Mouse (Mus musculus): ENCODE measurements at regions not wholly inside any gene's neighbourhood (a gene's known extent, or its start where the extent isn't known, plus 50 kb on each side); places are given as distances from the start of the nearest gene placed in this dataset.
A peak's percentile ranks its signal among the peaks of the same experiment; 100 is the strongest.

GRCm38 (mm10) chr7:66521522-66521921, 94.2 kb upstream of the Aldh1a3 start:
- no peak for DNase-seq
- Histone ChIP-seq H3K27ac (no peak overlapping the region), H3K4me3 (no peak overlapping the region)
- intact Hi-C loops (cut with DNase I): no loop called here
- TF ChIP-seq CTCF (IDR thresholded peaks at IDR 0.05): no peak

- TF ChIP-seq CTCF (IDR thresholded peaks at IDR 0.05): no peak
- DNase-seq: no peak
- no peak overlapping the region for H3K27ac ChIP-seq
- intact Hi-C loops (cut with DNase I): no loop called here
- H3K4me3 ChIP-seq: no peak overlapping the region
Observed at GRCm38 (mm10) chr7:66516143-66516542, 88.8 kb upstream of the Aldh1a3 start.

- TF ChIP-seq CTCF (IDR thresholded peaks at IDR 0.05): no peak
Observed at GRCm38 (mm10) chr7:66513411-66513810, 86.1 kb upstream of the Aldh1a3 start.

GRCm38 (mm10) chr7:66505734-66506133, 78.4 kb upstream of the Aldh1a3 start:
- TF ChIP-seq CTCF (IDR thresholded peaks at IDR 0.05): no peak
- DNase-seq: no peak
- H3K4me3 ChIP-seq: no peak overlapping the region
- intact Hi-C loops (cut with DNase I): no loop called here
- no peak overlapping the region for H3K27ac ChIP-seq

More at GRCm38 (mm10) chr7:66513411-66513810, 86.1 kb upstream of the Aldh1a3 start:
- intact Hi-C loops (cut with DNase I): no loop called here
- H3K27ac ChIP-seq: no peak overlapping the region
- no peak for DNase-seq
- no peak overlapping the region for H3K4me3 ChIP-seq

GRCm38 (mm10) chr7:66504519-66504918, 77.2 kb upstream of the Aldh1a3 start:
- Histone ChIP-seq H3K27ac (no peak overlapping the region), H3K4me3 (no peak overlapping the region)
- no peak for DNase-seq
- intact Hi-C loops (cut with DNase I): no loop called here
- no peak for TF ChIP-seq CTCF (IDR thresholded peaks at IDR 0.05)

- DNase-seq: no peak
- no peak overlapping the region for H3K4me3 ChIP-seq
Observed at GRCm38 (mm10) chr7:66501425-66501824, 74.1 kb upstream of the Aldh1a3 start.

GRCm38 (mm10) chr7:66497480-66497879, 70.2 kb upstream of the Aldh1a3 start:
- intact Hi-C loops (cut with DNase I): no loop called here
- Histone ChIP-seq H3K4me3 (no peak overlapping the region), H3K27ac (no peak overlapping the region)
- DNase-seq: no peak
- no peak for TF ChIP-seq CTCF (IDR thresholded peaks at IDR 0.05)

More at GRCm38 (mm10) chr7:66501425-66501824, 74.1 kb upstream of the Aldh1a3 start:
- H3K27ac ChIP-seq: no peak overlapping the region
- intact Hi-C loops (cut with DNase I): no loop called here
- TF ChIP-seq CTCF (IDR thresholded peaks at IDR 0.05): no peak

- H3K4me3 ChIP-seq: no peak overlapping the region
- intact Hi-C loops (cut with DNase I): no loop called here
- TF ChIP-seq CTCF (IDR thresholded peaks at IDR 0.05): no peak
- no peak overlapping the region for H3K27ac ChIP-seq
- DNase-seq: no peak
Observed at GRCm38 (mm10) chr7:66493216-66493885, 66.0 kb upstream of the Aldh1a3 start.

- Histone ChIP-seq H3K4me3 (no peak overlapping the region), H3K27ac (no peak overlapping the region)
- DNase-seq: peak; percentile 37
- intact Hi-C loops (cut with DNase I): no loop called here
- no peak for TF ChIP-seq CTCF (IDR thresholded peaks at IDR 0.05)
Observed at GRCm38 (mm10) chr7:66492748-66493147, 65.4 kb upstream of the Aldh1a3 start.

GRCm38 (mm10) chr7:66491501-66491900, 64.2 kb upstream of the Aldh1a3 start:
- no peak overlapping the region for H3K4me3 ChIP-seq
- intact Hi-C loops (cut with DNase I): no loop called here
- TF ChIP-seq CTCF (IDR thresholded peaks at IDR 0.05): no peak
- no peak overlapping the region for H3K27ac ChIP-seq
- no peak for DNase-seq

- Histone ChIP-seq H3K4me3 (no peak overlapping the region), H3K27ac (no peak overlapping the region)
- TF ChIP-seq CTCF (IDR thresholded peaks at IDR 0.05): no peak
- intact Hi-C loops (cut with DNase I): no loop called here
- no peak for DNase-seq
Observed at GRCm38 (mm10) chr7:66490073-66490472, 62.8 kb upstream of the Aldh1a3 start.

GRCm38 (mm10) chr7:66487751-66488150, 60.4 kb upstream of the Aldh1a3 start:
- no peak for DNase-seq
- H3K4me3 ChIP-seq: no peak overlapping the region
- no peak for TF ChIP-seq CTCF (IDR thresholded peaks at IDR 0.05)
- no peak overlapping the region for H3K27ac ChIP-seq
- intact Hi-C loops (cut with DNase I): no loop called here

GRCm38 (mm10) chr7:66480446-66480845, 53.1 kb upstream of the Aldh1a3 start:
- no peak overlapping the region for H3K4me3 ChIP-seq
- no peak for TF ChIP-seq CTCF (IDR thresholded peaks at IDR 0.05)
- intact Hi-C loops (cut with DNase I): no loop called here
- DNase-seq: no peak
- no peak overlapping the region for H3K27ac ChIP-seq

- intact Hi-C loops (cut with DNase I): no loop called here
- TF ChIP-seq CTCF (IDR thresholded peaks at IDR 0.05): no peak
Observed at GRCm38 (mm10) chr7:66479321-66479720, 52.0 kb upstream of the Aldh1a3 start.

More at GRCm38 (mm10) chr7:66479321-66479720, 52.0 kb upstream of the Aldh1a3 start:
- Histone ChIP-seq H3K4me3 (no peak overlapping the region), H3K27ac (no peak overlapping the region)
- no peak for DNase-seq
